Mouse (Mus musculus) cerebellum, adult 2 months (tissue): ENCODE data around the gene Hoxc5.

ENCODE experiments used
- CTCF ChIP-seq: fragments of 200-500 bp; IDR thresholded peaks from 2 replicates; pipeline ENCODE4 v1.5.1; 2011; ENCODE audit warnings: low read depth, mild to moderate bottlenecking, control low read depth, low read length, moderate library complexity, borderline replicate concordance; ENCODE audit not compliant: insufficient read depth
- POLR2A ChIP-seq: fragments of 200-500 bp; IDR thresholded peaks from 2 replicates; pipeline ENCODE4 v1.6.1; 2011; ENCODE audit warnings: low read length, control low read depth, borderline replicate concordance; ENCODE audit not compliant: insufficient read depth

DNA sequence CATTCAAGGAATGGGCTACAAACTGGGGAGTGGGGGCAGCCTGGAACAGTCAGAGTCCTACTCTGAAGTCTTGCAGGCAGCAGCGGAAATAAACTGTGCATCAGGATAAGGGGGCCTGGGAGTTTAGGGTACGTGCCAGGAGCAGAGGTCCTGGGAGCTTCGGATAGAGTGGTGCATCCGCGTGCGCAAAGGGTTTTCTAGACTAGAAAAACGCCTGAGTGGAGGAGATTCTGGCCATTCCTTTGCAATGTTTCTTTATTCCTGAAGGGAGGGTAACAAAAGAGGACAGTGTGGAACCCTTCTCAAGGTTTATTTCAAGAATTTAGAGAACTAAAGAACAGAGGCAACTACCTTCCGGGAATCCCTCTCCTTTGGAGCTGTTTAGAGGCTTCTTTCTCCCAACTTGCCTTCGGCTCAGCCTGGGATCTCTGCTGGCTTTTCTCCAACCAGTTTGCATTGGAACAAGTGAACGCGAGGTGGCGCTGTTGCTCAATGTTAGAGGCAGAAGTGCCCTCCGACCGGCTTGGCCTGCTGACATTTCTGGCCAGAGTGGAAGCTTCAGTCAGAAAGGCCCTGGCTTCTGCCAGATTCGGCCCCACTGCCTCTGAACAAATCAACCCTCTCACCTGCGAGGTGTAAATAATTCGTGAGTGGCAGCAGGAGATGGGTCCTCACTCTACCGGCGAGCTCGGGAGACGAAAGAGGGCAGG is 20.0 kb downstream of the Hoxc5 start:
- TF ChIP-seq CTCF (peak; percentile 94), POLR2A (no peak)
